Mouse (Mus musculus) large intestine, adult 2 months (tissue): Measurements from ENCODE around the gene Prmt7. TPM values are rescaled to one million over a fixed set of nuclear protein-coding genes. Genes with fewer than 3 reads are reported as not detected.

Experiments
- DNase-seq: peaks from one replicate; pipeline ENCODE4 v3.0.0-alpha.2; 2012; ENCODE audit warnings: low read depth, low spot score
- WGBS: fragments of 180-500 bp; shearing (Covaris S2); methylation state at CpG from one replicate; pipeline ENCODE4 v1.1.7; 2018; 5-methylcytosine and 5-hydroxymethylcytosine counted together
- polyA plus RNA-seq: library from polyadenylated mRNA; depleted of rRNA; stranded (reverse); fragments of >200 nt; gene quantifications from 2 replicates; pipeline ENCODE4 v1.2.3, GENCODE M21; 2012; rRNA removed

Gene Prmt7
- polyA plus RNA-seq, 1 experiment = 19.0 TPM

GRCm38 (mm10) chr8:106278367-106279042 is 67.8 kb downstream of the Prmt7 start:
- 34% methylated on average over 11 of the region's 11 CpGs for WGBS

GRCm38 (mm10) chr8:106280154-106280553 is 69.4 kb downstream of the Prmt7 start:
- WGBS = 20% methylated on average over 5 of the region's 5 CpGs
- no peak for DNase-seq

More at GRCm38 (mm10) chr8:106278367-106279042, 67.8 kb downstream of the Prmt7 start:
- DNase-seq = no peak

- peak; percentile 78 for DNase-seq
- WGBS = 19% methylated on average over 4 of the region's 4 CpGs
These were observed 70.1 kb downstream of the Prmt7 start for GRCm38 (mm10) chr8:106280844-106281243.

- 13% methylated on average over 2 of the region's 2 CpGs for WGBS
These were observed 76.7 kb downstream of the Prmt7 start for GRCm38 (mm10) chr8:106287445-106287844.

GRCm38 (mm10) chr8:106288732-106289131 is 78.0 kb downstream of the Prmt7 start:
- 14% methylated on average over 2 of the region's 3 CpGs for WGBS
- no peak for DNase-seq

More at GRCm38 (mm10) chr8:106287445-106287844, 76.7 kb downstream of the Prmt7 start:
- no peak for DNase-seq

- 51% methylated on average over 7 of the region's 7 CpGs for WGBS
- DNase-seq = no peak
These were observed 78.7 kb downstream of the Prmt7 start for GRCm38 (mm10) chr8:106289464-106289863.

GRCm38 (mm10) chr8:106292484-106293396 is 82.0 kb downstream of the Prmt7 start:
- 76% methylated on average over 20 of the region's 20 CpGs for whole genome bisulfite sequencing
- no peak for DNase-seq

GRCm38 (mm10) chr8:106298261-106298660 is 87.5 kb downstream of the Prmt7 start:
- 77% methylated on average over 5 of the region's 5 CpGs for WGBS

GRCm38 (mm10) chr8:106298846-106299245 is 88.1 kb downstream of the Prmt7 start:
- 55% methylated on average over 1 of the region's 1 CpGs for WGBS
- DNase-seq = no peak

More at GRCm38 (mm10) chr8:106298261-106298660, 87.5 kb downstream of the Prmt7 start:
- no peak for DNase-seq

GRCm38 (mm10) chr8:106299686-106300085 is 89.0 kb downstream of the Prmt7 start:
- WGBS = 90% methylated on average over 3 of the region's 3 CpGs
- DNase-seq = no peak

GRCm38 (mm10) chr8:106300739-106301715 is 90.3 kb downstream of the Prmt7 start:
- 64% methylated on average over 9 of the region's 9 CpGs for WGBS
- no peak for DNase-seq

Other genes starting within 250 kb of the Prmt7 start
- gene Slc12a4, start 244.8 kb upstream of the Prmt7 start, polyA plus RNA-seq = 9.0 and 12.6 TPM in 2 replicates
- gene Dpep3, start 231.5 kb upstream of the Prmt7 start, polyA plus RNA-seq = 0.10 and 0.14 TPM in 2 replicates
- 7.2 and 9.9 TPM in 2 replicates for gene Dus2, start 219.6 kb upstream of the Prmt7 start, polyA plus RNA-seq
- not detected in 2 replicates for gene Dpep2nb, start 205.0 kb upstream of the Prmt7 start, polyA plus RNA-seq
- gene Ddx28, start 199.1 kb upstream of the Prmt7 start, polyA plus RNA-seq = 6.3 and 6.7 TPM in 2 replicates
- 14.8 and 27.1 TPM in 2 replicates for gene Nfatc3, start 152.1 kb upstream of the Prmt7 start, polyA plus RNA-seq
- gene Esrp2, start 74.0 kb upstream of the Prmt7 start, polyA plus RNA-seq = 19.4 and 32.1 TPM in 2 replicates
- gene Pla2g15, start 60.5 kb upstream of the Prmt7 start, polyA plus RNA-seq = 4.5 TPM in 2 replicates
- 7.7 and 11.6 TPM in 2 replicates for gene Slc7a6, start 42.1 kb upstream of the Prmt7 start, polyA plus RNA-seq
- 15.0 and 19.2 TPM in 2 replicates for gene Slc7a6os, start within 50 bp of the Prmt7 start, polyA plus RNA-seq
- 54.3 and 81.6 TPM in 2 replicates for gene Smpd3, start 127.1 kb downstream of the Prmt7 start, polyA plus RNA-seq
- 1.4 and 1.7 TPM in 2 replicates for gene Zfp90, start 204.4 kb downstream of the Prmt7 start, polyA plus RNA-seq